Mouse (Mus musculus) yolk sac, embryonic 10.5 days (tissue): ENCODE measurements at regions not wholly inside any gene's neighbourhood (a gene's known extent, or its start where the extent isn't known, plus 50 kb on each side); places are given as distances from the start of the nearest gene placed in this dataset.

Experiments used
- DNase-seq: peaks from one replicate; pipeline ENCODE4 v3.0.0-alpha.2; 2017; ENCODE audit warnings: low spot score

GRCm38 (mm10) chr1:138343451-138343850 is 69.9 kb downstream of the Atp6v1g3 start:
- no peak for DNase-seq

- no peak for DNase-seq
These were observed 71.4 kb downstream of the Atp6v1g3 start for GRCm38 (mm10) chr1:138344920-138345319.

- no peak for DNase-seq
These were observed 72.5 kb downstream of the Atp6v1g3 start for GRCm38 (mm10) chr1:138345992-138346391.

GRCm38 (mm10) chr1:138346904-138347303 is 73.4 kb downstream of the Atp6v1g3 start:
- DNase-seq = no peak

GRCm38 (mm10) chr1:138348447-138348846 is 74.9 kb downstream of the Atp6v1g3 start:
- no peak for DNase-seq

GRCm38 (mm10) chr1:138349099-138349498 is 75.6 kb downstream of the Atp6v1g3 start:
- no peak for DNase-seq

GRCm38 (mm10) chr1:138356407-138356806 is 82.9 kb downstream of the Atp6v1g3 start:
- DNase-seq = no peak

GRCm38 (mm10) chr1:138362684-138363472 is 89.3 kb downstream of the Atp6v1g3 start:
- no peak for DNase-seq

GRCm38 (mm10) chr1:138369953-138370482 is 96.5 kb downstream of the Atp6v1g3 start:
- DNase-seq = no peak

GRCm38 (mm10) chr1:138371474-138371873 is 97.9 kb downstream of the Atp6v1g3 start:
- no peak for DNase-seq

GRCm38 (mm10) chr1:138384146-138384545 is 110.6 kb downstream of the Atp6v1g3 start:
- no peak for DNase-seq

- DNase-seq = peak; percentile 14
These were observed 111.8 kb downstream of the Atp6v1g3 start for GRCm38 (mm10) chr1:138385156-138385841.

- no peak for DNase-seq
These were observed 112.5 kb downstream of the Atp6v1g3 start for GRCm38 (mm10) chr1:138386001-138386400.

- no peak for DNase-seq
These were observed 115.1 kb downstream of the Atp6v1g3 start for GRCm38 (mm10) chr1:138388634-138389033.

- DNase-seq = no peak
These were observed 116.1 kb downstream of the Atp6v1g3 start for GRCm38 (mm10) chr1:138389676-138390075.

- no peak for DNase-seq
These were observed 145.1 kb downstream of the Atp6v1g3 start for GRCm38 (mm10) chr1:138418610-138419009.

- no peak for DNase-seq
These were observed 153.9 kb downstream of the Atp6v1g3 start for GRCm38 (mm10) chr1:138427416-138427815.
